In the genomic region with DNA sequence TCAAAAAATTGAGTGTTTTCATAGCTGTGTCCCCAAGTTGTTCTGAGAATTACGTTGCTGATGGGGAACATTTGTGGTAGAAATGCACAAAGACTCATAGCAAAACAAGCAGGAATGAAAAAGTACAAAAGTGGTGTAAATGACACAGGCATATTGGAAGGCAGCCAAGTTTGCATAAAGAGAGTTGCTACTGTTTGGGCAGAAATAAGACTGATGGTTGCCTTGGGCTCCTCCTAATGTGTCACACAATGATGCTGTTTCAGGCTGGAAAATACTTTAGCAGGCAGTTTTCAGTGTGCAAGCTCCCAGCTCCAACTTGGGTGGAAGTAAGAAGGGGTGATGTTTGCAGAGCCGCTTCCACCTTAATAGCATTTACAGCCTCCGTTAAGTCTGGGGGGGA, we compare ENCODE assay signal across 19 mouse cellular contexts.
DNase-seq lines count a peak whose midpoint lies in the region; ATAC-seq and TF ChIP-seq lines count a peak whose summit lies in the region.
"Had no signal": no experiment of that assay in that cellular context is flagged by ENCODE, and none has a peak within 500 bp of the region (broad histone marks: within the 10 kb centered on the region; RNA-seq: fewer than 3 reads in every experiment).

No protein-coding gene starts in this region.

- H3K36me3 ChIP-seq in forebrain, embryonic 15.5 days: no peaks in the 10 kb centered on the region
- no peaks in the 10 kb centered on the region for H3K36me3 ChIP-seq in forebrain, embryonic 11.5 days (ENCODE audit: control insufficient read depth, insufficient read depth, low read length)
- no peaks in the 10 kb centered on the region for H3K36me3 ChIP-seq in limb, embryonic 12.5 days
- no peaks in the 10 kb centered on the region for H3K36me3 ChIP-seq in limb, embryonic 10.5 days
- H3K36me3 ChIP-seq in limb, embryonic 14.5 days (ENCODE audit: control insufficient read depth, insufficient read depth, low read length): no peaks in the 10 kb centered on the region
- H3K36me3 ChIP-seq: heart, embryonic 15.5 days; hindbrain, embryonic 15.5 days had no signal

- H3K9ac ChIP-seq in forebrain, embryonic 15.5 days (replicated peaks): no peak overlapping the region
- no peak overlapping the region for H3K9ac ChIP-seq in forebrain, embryonic 11.5 days (ENCODE audit: low read length)
- no peak overlapping the region for H3K9ac ChIP-seq in limb, embryonic 12.5 days (replicated peaks)
- H3K9ac ChIP-seq in limb, embryonic 14.5 days (ENCODE audit: low read depth, low read length, severe bottlenecking): no peak overlapping the region
- H3K9ac ChIP-seq: heart, embryonic 15.5 days; hindbrain, embryonic 15.5 days had no signal

- H3K27ac ChIP-seq in forebrain, embryonic 15.5 days (replicated peaks): peak overlapping the region; percentile 56
- H3K27ac ChIP-seq in forebrain, embryonic 11.5 days (ENCODE audit: low read depth, low read length): no peak overlapping the region
- peak overlapping the region; percentile 50 for H3K27ac ChIP-seq in limb, embryonic 12.5 days
- H3K27ac ChIP-seq in limb, embryonic 10.5 days: no peak overlapping the region
- no peak overlapping the region for H3K27ac ChIP-seq in limb, embryonic 14.5 days (replicated peaks; ENCODE audit: low read depth, low read length)
- H3K27ac ChIP-seq: heart, embryonic 15.5 days; hindbrain, embryonic 15.5 days had no signal

- no peak for TF ChIP-seq POLR2A in limb, embryonic 14.5 days (IDR thresholded peaks at IDR 0.05; ENCODE audit: borderline replicate concordance, extremely low read depth, insufficient read depth, insufficient read length)

- WGBS in forebrain, embryonic 15.5 days: 23% methylated on average over 3 of the region's 3 CpGs
- WGBS in forebrain, embryonic 11.5 days: 79% methylated on average over 3 of the region's 3 CpGs
- WGBS in limb, embryonic 12.5 days: 59% methylated on average over 3 of the region's 3 CpGs
- 76% methylated on average over 3 of the region's 3 CpGs for WGBS in limb, embryonic 10.5 days
- 30% methylated on average over 3 of the region's 3 CpGs for WGBS in limb, embryonic 14.5 days

- H3K9me3 ChIP-seq in forebrain, embryonic 15.5 days: no peaks in the 10 kb centered on the region
- H3K9me3 ChIP-seq in forebrain, embryonic 11.5 days (ENCODE audit: control insufficient read depth, low read length): no peaks in the 10 kb centered on the region
- no peaks in the 10 kb centered on the region for H3K9me3 ChIP-seq in limb, embryonic 12.5 days
- no peaks in the 10 kb centered on the region for H3K9me3 ChIP-seq in limb, embryonic 10.5 days (replicated peaks)
- H3K9me3 ChIP-seq in limb, embryonic 14.5 days (ENCODE audit: control insufficient read depth, low read length): no peaks in the 10 kb centered on the region
- H3K9me3 ChIP-seq: heart, embryonic 15.5 days; hindbrain, embryonic 15.5 days had no signal

- no peaks in the 10 kb centered on the region for H3K27me3 ChIP-seq in forebrain, embryonic 15.5 days
- H3K27me3 ChIP-seq in forebrain, embryonic 11.5 days (ENCODE audit: control insufficient read depth, insufficient read depth, low read length): no peaks in the 10 kb centered on the region
- no peaks in the 10 kb centered on the region for H3K27me3 ChIP-seq in limb, embryonic 12.5 days
- peaks cover 4% of the 10 kb centered on the region; the same call in 1 of the 2 replicates for H3K27me3 ChIP-seq in limb, embryonic 10.5 days (ENCODE audit: low read depth, poor library complexity, severe bottlenecking)
- no peaks in the 10 kb centered on the region for H3K27me3 ChIP-seq in limb, embryonic 14.5 days (ENCODE audit: control insufficient read depth, insufficient read depth, low read length)
- H3K27me3 ChIP-seq: heart, embryonic 15.5 days; hindbrain, embryonic 15.5 days had no signal

- H3K4me2 ChIP-seq in forebrain, embryonic 15.5 days (replicated peaks): no peak overlapping the region
- no peak overlapping the region for H3K4me2 ChIP-seq in forebrain, embryonic 11.5 days (ENCODE audit: low read depth, low read length, severe bottlenecking)
- H3K4me2 ChIP-seq in limb, embryonic 12.5 days: no peak overlapping the region
- H3K4me2 ChIP-seq in limb, embryonic 14.5 days (replicated peaks; ENCODE audit: low read depth, low read length, severe bottlenecking): no peak overlapping the region
- H3K4me2 ChIP-seq: heart, embryonic 15.5 days; hindbrain, embryonic 15.5 days; midbrain, embryonic 11.5 days had no signal

- ATAC-seq in forebrain, embryonic 15.5 days (replicated peaks): peak; percentile 35; the same call in 1 of the 2 replicates
- no peak for ATAC-seq in forebrain, embryonic 11.5 days (replicated peaks; ENCODE audit: low FRiP score)
- ATAC-seq in limb, embryonic 12.5 days (ENCODE audit: insufficient number of reproducible peaks, insufficient read depth, low FRiP score, low TSS enrichment, low read depth): no peak
- ATAC-seq in limb, embryonic 14.5 days (ENCODE audit: low FRiP score, low read depth): no peak

- H3K4me3 ChIP-seq in forebrain, embryonic 15.5 days: no peak overlapping the region
- H3K4me3 ChIP-seq in forebrain, embryonic 11.5 days (ENCODE audit: low read depth, low read length): no peak overlapping the region
- no peak overlapping the region for H3K4me3 ChIP-seq in limb, embryonic 12.5 days (replicated peaks)
- no peak overlapping the region for H3K4me3 ChIP-seq in limb, embryonic 10.5 days
- H3K4me3 ChIP-seq in limb, embryonic 14.5 days (replicated peaks; ENCODE audit: low read length): no peak overlapping the region
- H3K4me3 ChIP-seq: heart, embryonic 15.5 days; hindbrain, embryonic 15.5 days had no signal

- no peak for DNase-seq in forebrain, embryonic 11.5 days (ENCODE audit: low spot score)
- no peak for DNase-seq in limb, embryonic 10.5 days (ENCODE audit: low spot score)
- DNase-seq in adipocyte (ENCODE audit: low spot score): peak; percentile 10
- DNase-seq in limb, embryonic 14.5 days (ENCODE audit: low spot score): peak; percentile 47
- no peak for DNase-seq in embryo, embryonic 9.5 days (ENCODE audit: extremely low spot score)
- DNase-seq: cerebellum, adult 9-11 months; heart, adult 18-20 months; kidney, adult 2 months; kidney, postnatal 36 days; layer of hippocampus, adult 9-11 months; liver; lung, adult 18-20 months; lung, postnatal 4 days; right cerebral cortex, adult 18-20 months had no signal

- peaks cover 14% of the 10 kb centered on the region for H3K4me1 ChIP-seq in forebrain, embryonic 15.5 days
- peaks cover 7% of the 10 kb centered on the region; the same call in 1 of the 2 replicates for H3K4me1 ChIP-seq in forebrain, embryonic 11.5 days (replicated peaks; ENCODE audit: control insufficient read depth, insufficient read depth, low read length)
- H3K4me1 ChIP-seq in limb, embryonic 12.5 days (replicated peaks): peaks cover 29% of the 10 kb centered on the region
- peaks cover 23% of the 10 kb centered on the region for H3K4me1 ChIP-seq in limb, embryonic 10.5 days
- H3K4me1 ChIP-seq in limb, embryonic 14.5 days (ENCODE audit: control insufficient read depth, insufficient read depth, low read length): peaks cover 9% of the 10 kb centered on the region; the same call in 1 of the 2 replicates
- H3K4me1 ChIP-seq: heart, embryonic 15.5 days had no signal

Comparison
In these comparisons a context has a peak if more than half of its experiments do, and no peak if none do; other contexts are left out.
1. H3K27ac ChIP-seq: peak in forebrain, embryonic 15.5 days (single experiment) and limb, embryonic 12.5 days (single experiment); none in forebrain, embryonic 11.5 days (single experiment), limb, embryonic 10.5 days (single experiment) and limb, embryonic 14.5 days (single experiment).
2. DNase-seq: peak in adipocyte (single experiment) and limb, embryonic 14.5 days (single experiment); none in forebrain, embryonic 11.5 days (single experiment), limb, embryonic 10.5 days (single experiment) and embryo, embryonic 9.5 days (single experiment).